Mouse (Mus musculus): Measurements from ENCODE around the gene Plau. TPM values are rescaled to one million over a fixed set of nuclear protein-coding genes. Genes with fewer than 3 reads are reported as not detected.

Plau gene
- polyA plus RNA-seq, 1 experiment from 2014 or later, result 4.9 TPM

DNA sequence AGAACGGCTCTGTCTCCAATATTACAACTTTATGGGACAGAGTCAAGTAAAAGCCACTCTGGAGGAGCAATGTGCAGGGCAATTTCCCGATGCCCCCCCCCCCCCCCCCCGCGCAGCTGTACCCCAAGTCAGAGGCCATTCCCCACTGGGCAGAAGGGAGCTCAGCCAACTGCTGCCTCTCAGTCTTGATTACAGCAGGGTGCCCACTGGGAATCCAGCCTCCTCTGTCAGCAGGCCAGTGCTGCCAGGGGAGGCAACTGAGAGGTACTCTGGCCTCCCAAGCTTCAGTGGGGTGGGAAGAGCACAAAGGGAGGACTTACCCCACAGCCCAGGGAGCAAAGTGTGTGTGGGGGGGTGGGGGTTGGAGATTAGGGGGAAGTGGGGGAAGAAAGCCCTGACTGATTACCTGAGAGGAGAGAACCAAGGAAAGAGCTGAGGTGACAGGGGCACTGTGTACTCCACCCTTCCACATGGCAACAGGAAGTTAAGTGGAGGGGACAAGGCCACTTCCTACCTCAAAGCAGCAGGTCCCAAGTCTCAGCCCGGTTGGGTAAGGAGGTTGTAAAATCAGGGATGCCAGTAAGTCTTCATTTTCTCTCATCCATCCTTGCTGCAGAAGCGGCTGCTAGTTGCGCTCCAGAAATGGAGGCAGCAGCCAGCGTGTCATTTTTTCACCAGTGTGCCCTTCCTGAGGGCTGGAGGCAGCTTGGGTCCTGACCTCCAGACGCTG is 40.9 kb upstream of the Plau start:
- no peak for ATAC-seq (ENCODE audit: insufficient number of reproducible peaks, low FRiP score, low TSS enrichment, low read depth)
- Histone ChIP-seq H3K9me3 (no peaks in the 10 kb centered on the region), H3K27ac (no peak overlapping the region), H3K9ac (no peak overlapping the region), H3K27me3 (no peaks in the 10 kb centered on the region), H3K4me1 (peaks cover 39% of the 10 kb centered on the region), H3K4me3 (no peak overlapping the region), H3K4me2 (0 out of 2 replicates have a peak overlapping the region, but pooled peaks have one; percentile 91), H3K36me3 (peaks cover 11% of the 10 kb centered on the region)
- WGBS, result 47% methylated on average over 7 of the region's 9 CpGs

GRCm38 (mm10) chr14:20796170-20796569 is 40.3 kb upstream of the Plau start:
- H3K4me1 ChIP-seq, result peaks cover 38% of the 10 kb centered on the region
- no peak for ATAC-seq (ENCODE audit: insufficient number of reproducible peaks, low FRiP score, low TSS enrichment, low read depth)
- no peaks in the 10 kb centered on the region for H3K9me3 ChIP-seq
- H3K4me2 ChIP-seq, result no peak overlapping the region
- H3K27me3 ChIP-seq, result no peaks in the 10 kb centered on the region
- H3K9ac ChIP-seq, result no peak overlapping the region
- WGBS, result 75% methylated on average over 8 of the region's 8 CpGs
- no peak overlapping the region for H3K4me3 ChIP-seq
- no peak overlapping the region for H3K27ac ChIP-seq
- peaks cover 5% of the 10 kb centered on the region for H3K36me3 ChIP-seq

DNA sequence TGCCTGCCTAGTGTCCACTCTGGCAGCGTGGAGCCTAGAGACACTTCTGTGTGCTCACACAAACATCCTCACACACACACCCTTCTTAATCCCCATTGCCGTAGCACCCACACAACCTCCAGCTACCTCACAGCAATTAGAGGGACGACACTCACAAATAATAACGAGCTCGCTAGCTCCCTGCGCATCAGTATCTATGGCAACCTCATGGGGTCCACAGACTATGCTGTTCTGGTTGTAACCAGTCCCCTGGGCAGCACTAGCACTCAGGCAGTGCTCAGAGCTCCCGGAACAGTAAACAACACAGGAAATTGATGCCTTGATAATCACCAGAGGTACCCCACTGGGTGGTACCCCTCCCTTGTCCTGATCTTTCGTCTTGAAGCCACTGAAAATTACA is 39.8 kb upstream of the Plau start:
- H3K4me1 ChIP-seq, result peaks cover 34% of the 10 kb centered on the region
- H3K4me2 ChIP-seq, result no peak overlapping the region
- H3K36me3 ChIP-seq, result 0 out of 2 replicates have a peak, but pooled peaks cover under 1% of the 10 kb centered on the region
- no peaks in the 10 kb centered on the region for H3K9me3 ChIP-seq
- H3K27me3 ChIP-seq, result no peaks in the 10 kb centered on the region
- ATAC-seq (ENCODE audit: insufficient number of reproducible peaks, low FRiP score, low TSS enrichment, low read depth), result no peak
- no peak overlapping the region for H3K27ac ChIP-seq
- 57% methylated on average over 8 of the region's 8 CpGs for WGBS
- H3K9ac ChIP-seq, result no peak overlapping the region
- H3K4me3 ChIP-seq, result no peak overlapping the region

GRCm38 (mm10) chr14:20798300-20798699 is 38.2 kb upstream of the Plau start:
- H3K36me3 ChIP-seq, result no peaks in the 10 kb centered on the region
- ATAC-seq (ENCODE audit: insufficient number of reproducible peaks, low FRiP score, low TSS enrichment, low read depth), result no peak
- H3K27me3 ChIP-seq, result no peaks in the 10 kb centered on the region
- H3K4me3 ChIP-seq, result no peak overlapping the region
- no peak overlapping the region for H3K27ac ChIP-seq
- H3K9me3 ChIP-seq, result no peaks in the 10 kb centered on the region
- H3K4me2 ChIP-seq, result no peak overlapping the region
- 72% methylated on average over 6 of the region's 6 CpGs for WGBS
- peaks cover 18% of the 10 kb centered on the region for H3K4me1 ChIP-seq
- H3K9ac ChIP-seq, result no peak overlapping the region

DNA sequence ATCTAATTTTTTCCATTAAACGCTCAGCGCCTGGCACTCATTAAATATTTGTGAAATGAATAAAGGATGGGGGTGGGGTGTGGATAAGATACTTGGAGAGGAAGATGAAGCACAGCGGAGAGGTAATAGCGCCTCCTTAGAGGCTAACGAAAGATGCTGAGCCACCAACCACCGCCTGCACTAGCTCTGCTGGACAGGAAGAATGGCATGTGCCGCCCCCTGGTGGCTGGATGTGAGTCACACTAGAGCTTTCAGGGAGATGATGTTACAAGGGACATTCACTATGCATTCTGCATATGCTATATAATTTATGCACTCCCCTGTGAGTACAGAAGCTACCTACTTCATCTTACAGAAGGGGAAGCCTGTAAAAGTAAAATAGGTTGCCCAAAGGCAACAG is 37.7 kb upstream of the Plau start:
- Histone ChIP-seq H3K4me1 (peaks cover 23% of the 10 kb centered on the region), H3K9ac (no peak overlapping the region)
- WGBS, result 16% methylated on average over 7 of the region's 7 CpGs

GRCm38 (mm10) chr14:20802926-20803605 is 33.4 kb upstream of the Plau start:
- no peaks in the 10 kb centered on the region for H3K36me3 ChIP-seq
- H3K27ac ChIP-seq, result no peak overlapping the region
- H3K9me3 ChIP-seq, result no peaks in the 10 kb centered on the region
- no peak overlapping the region for H3K9ac ChIP-seq
- no peak overlapping the region for H3K4me2 ChIP-seq
- H3K4me1 ChIP-seq, result peaks cover 36% of the 10 kb centered on the region
- no peak for ATAC-seq (ENCODE audit: insufficient number of reproducible peaks, low FRiP score, low TSS enrichment, low read depth)
- H3K4me3 ChIP-seq, result no peak overlapping the region
- 37% methylated on average over 2 of the region's 2 CpGs for WGBS
- no peaks in the 10 kb centered on the region for H3K27me3 ChIP-seq

More for the DNA sequence above, 37.7 kb upstream of the Plau start:
- Histone ChIP-seq H3K36me3 (no peaks in the 10 kb centered on the region), H3K4me2 (no peak overlapping the region), H3K27ac (no peak overlapping the region), H3K9me3 (no peaks in the 10 kb centered on the region), H3K4me3 (no peak overlapping the region), H3K27me3 (no peaks in the 10 kb centered on the region)
- ATAC-seq (ENCODE audit: insufficient number of reproducible peaks, low FRiP score, low TSS enrichment, low read depth), result no peak

DNA sequence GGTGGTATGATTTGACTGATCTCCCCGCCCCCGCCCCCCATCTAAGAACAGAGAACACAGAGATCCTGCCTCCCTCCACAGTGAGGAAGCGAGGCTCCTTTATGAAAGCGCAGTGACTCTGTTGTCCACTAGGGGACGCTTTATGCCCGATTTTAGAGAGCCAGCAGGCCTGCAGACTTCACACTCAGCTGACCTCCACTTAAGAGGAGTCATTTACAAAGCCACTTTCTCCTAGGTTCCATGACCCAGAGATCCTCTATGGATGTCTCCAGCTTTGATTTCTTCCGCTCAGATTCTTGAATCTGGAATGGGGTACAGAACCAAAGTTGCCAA is 32.9 kb upstream of the Plau start:
- no peaks in the 10 kb centered on the region for H3K9me3 ChIP-seq
- H3K9ac ChIP-seq, result no peak overlapping the region
- H3K4me3 ChIP-seq, result no peak overlapping the region
- peaks cover 33% of the 10 kb centered on the region for H3K4me1 ChIP-seq
- no peaks in the 10 kb centered on the region for H3K27me3 ChIP-seq
- ATAC-seq (ENCODE audit: insufficient number of reproducible peaks, low FRiP score, low TSS enrichment, low read depth), result no peak
- no peak overlapping the region for H3K4me2 ChIP-seq
- no peak overlapping the region for H3K27ac ChIP-seq
- H3K36me3 ChIP-seq, result no peaks in the 10 kb centered on the region
- 9% methylated on average over 7 of the region's 7 CpGs for WGBS

GRCm38 (mm10) chr14:20804481-20804880 is 32.0 kb upstream of the Plau start:
- H3K4me1 ChIP-seq, result peaks cover 31% of the 10 kb centered on the region
- ATAC-seq (ENCODE audit: insufficient number of reproducible peaks, low FRiP score, low TSS enrichment, low read depth), result no peak
- H3K9ac ChIP-seq, result no peak overlapping the region
- no peaks in the 10 kb centered on the region for H3K36me3 ChIP-seq
- no peak overlapping the region for H3K4me3 ChIP-seq
- 67% methylated on average over 5 of the region's 5 CpGs for WGBS
- no peaks in the 10 kb centered on the region for H3K27me3 ChIP-seq
- no peaks in the 10 kb centered on the region for H3K9me3 ChIP-seq
- H3K27ac ChIP-seq, result peak overlapping the region; percentile 82
- no peak overlapping the region for H3K4me2 ChIP-seq

DNA sequence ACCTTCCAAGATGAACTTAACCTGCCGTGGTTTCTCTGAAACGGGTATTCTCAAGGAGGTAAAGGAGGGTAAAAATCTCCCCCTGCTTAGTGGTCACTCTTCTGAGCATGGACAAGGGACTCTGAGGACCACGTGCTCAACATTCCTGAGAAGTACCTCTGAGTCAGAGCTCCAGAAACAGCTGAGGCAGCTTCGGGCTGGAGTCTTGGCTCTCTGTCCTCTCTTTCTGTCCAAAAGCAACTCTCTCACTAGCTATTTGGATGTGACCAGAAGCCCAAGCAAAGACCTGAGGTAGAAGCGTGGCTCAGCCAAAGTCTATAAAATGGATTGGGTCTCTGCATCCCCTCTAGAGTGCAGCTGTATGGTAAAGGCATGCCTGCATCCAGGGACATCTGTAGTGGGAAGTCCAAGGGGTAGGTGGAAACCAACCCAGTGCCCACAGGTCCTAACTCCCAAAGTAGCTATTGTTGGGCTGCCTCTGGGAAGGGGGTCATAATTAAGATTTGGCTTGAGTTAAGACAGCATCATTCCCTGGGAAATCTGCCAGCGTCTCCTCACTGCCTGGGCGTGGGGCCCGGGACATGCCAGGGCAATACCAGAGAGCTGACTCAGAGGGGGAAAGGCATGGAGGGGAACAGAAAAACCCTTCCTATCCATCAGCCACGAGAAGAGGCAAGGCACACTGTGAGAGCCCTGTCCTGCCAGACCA is 31.3 kb upstream of the Plau start:
- WGBS, result 20% methylated on average over 9 of the region's 9 CpGs
- Histone ChIP-seq H3K4me2 (0 out of 2 replicates have a peak overlapping the region, but pooled peaks have one; percentile 12), H3K9me3 (no peaks in the 10 kb centered on the region), H3K27ac (peak overlapping the region; percentile 82), H3K36me3 (no peaks in the 10 kb centered on the region), H3K4me3 (no peak overlapping the region), H3K27me3 (no peaks in the 10 kb centered on the region), H3K4me1 (peaks cover 31% of the 10 kb centered on the region), H3K9ac (no peak overlapping the region)
- ATAC-seq (ENCODE audit: insufficient number of reproducible peaks, low FRiP score, low TSS enrichment, low read depth), result peak; percentile 73

GRCm38 (mm10) chr14:20806116-20806840 is 30.2 kb upstream of the Plau start:
- H3K9ac ChIP-seq, result no peak overlapping the region
- H3K9me3 ChIP-seq, result no peaks in the 10 kb centered on the region
- H3K4me1 ChIP-seq, result peaks cover 31% of the 10 kb centered on the region
- H3K4me3 ChIP-seq, result no peak overlapping the region
- WGBS, result 73% methylated on average over 14 of the region's 14 CpGs
- no peaks in the 10 kb centered on the region for H3K36me3 ChIP-seq
- H3K4me2 ChIP-seq, result no peak overlapping the region
- peak overlapping the region; percentile 82 for H3K27ac ChIP-seq
- no peaks in the 10 kb centered on the region for H3K27me3 ChIP-seq
- ATAC-seq (ENCODE audit: insufficient number of reproducible peaks, low FRiP score, low TSS enrichment, low read depth), result no peak

GRCm38 (mm10) chr14:20809349-20809748 is 27.1 kb upstream of the Plau start:
- no peaks in the 10 kb centered on the region for H3K27me3 ChIP-seq
- no peak overlapping the region for H3K9ac ChIP-seq
- H3K36me3 ChIP-seq, result no peaks in the 10 kb centered on the region
- no peaks in the 10 kb centered on the region for H3K9me3 ChIP-seq
- no peak overlapping the region for H3K4me3 ChIP-seq
- ATAC-seq (ENCODE audit: insufficient number of reproducible peaks, low FRiP score, low TSS enrichment, low read depth), result no peak
- H3K4me2 ChIP-seq, result no peak overlapping the region
- no peak overlapping the region for H3K27ac ChIP-seq
- 68% methylated on average over 4 of the region's 4 CpGs for WGBS
- H3K4me1 ChIP-seq, result peaks cover 21% of the 10 kb centered on the region

Measured in limb, embryonic 15.5 days (tissue).